Mouse (Mus musculus) heart, adult 8-10 months (tissue): ENCODE measurements around the gene 2510039O18Rik. TPM values are rescaled to one million over a fixed set of nuclear protein-coding genes. Genes with fewer than 3 reads are reported as not detected.

Experiments
- DNase-seq: peaks from one replicate; pipeline ENCODE4 v3.0.0; 2022; ENCODE audit warnings: low spot score
- total RNA-seq, 4 experiments: library from RNA; stranded (reverse); gene quantifications; 2 replicates each; pipeline ENCODE4 v1.2.4; 2022

The 2510039O18Rik gene
- total RNA-seq, 4 experiments from 2014 or later: 35.8 to 43.1 (median 39.7) TPM

DNA sequence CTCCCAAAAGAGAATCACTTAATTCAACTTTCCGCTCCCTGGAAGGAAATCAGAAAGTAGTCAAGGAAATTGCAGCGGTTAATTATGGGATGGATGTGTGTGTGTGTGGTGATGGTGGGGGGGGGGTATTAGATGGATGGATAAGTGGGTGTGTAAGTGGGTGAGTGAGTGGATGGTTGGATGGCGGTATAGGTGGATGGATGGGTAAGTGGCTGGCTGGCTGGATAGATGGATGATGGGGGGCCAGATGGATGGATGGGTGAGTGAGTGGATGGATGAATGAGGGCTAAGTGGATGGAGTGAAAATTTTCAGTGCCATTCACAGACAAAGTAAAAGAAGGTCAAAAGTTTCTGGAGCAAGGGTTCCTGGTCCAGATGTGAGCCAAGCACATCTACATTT, 3.7 kb upstream of the 2510039O18Rik start:
- DNase-seq: no peak

- DNase-seq: no peak
Measured at GRCm38 (mm10) chr4:147937486-147937885, 3.2 kb upstream of the 2510039O18Rik start.

DNA sequence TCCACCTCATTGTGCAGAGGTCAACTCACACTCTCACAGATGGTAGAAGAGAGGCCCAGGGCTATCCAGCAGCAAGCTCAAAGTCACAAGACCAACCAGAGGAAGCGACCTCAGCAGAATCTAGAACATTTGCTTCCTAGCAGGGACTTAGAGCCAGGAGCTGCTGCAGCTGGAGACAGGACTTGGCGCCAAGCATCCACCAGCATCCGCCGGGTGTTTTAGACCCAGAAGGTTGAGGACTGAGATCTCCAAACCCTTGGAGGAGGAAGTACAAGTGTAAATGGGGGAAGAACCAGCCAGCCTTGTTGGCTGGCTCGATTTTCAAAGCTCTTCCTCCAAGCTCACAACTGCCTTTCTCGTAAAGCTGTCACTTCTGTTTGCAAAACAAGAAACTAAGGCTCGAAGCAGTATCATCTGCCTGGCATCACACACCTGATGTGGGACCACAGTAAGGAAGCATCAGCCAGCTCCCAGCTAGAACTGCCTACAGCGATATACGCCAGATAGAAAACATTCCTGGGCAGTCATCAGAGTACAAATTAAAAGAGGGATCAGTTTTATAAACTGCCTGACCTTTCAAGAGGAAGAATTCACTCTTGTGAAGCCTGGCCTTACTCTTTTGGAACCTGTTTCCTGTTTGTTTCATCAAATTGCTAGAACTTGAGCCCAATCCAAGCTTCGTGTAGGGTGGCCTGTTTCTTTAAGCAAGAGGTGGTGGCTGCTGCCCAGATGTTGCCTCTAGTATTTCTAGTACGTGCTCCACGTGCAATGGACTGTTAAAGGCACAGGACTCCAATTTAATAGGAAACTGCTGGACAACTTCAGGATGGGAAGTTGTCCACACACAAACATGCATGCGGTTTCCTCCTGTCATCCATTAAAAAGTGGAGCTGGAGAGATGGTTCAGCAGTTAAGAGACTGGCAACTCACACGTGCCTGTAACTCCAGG, 2.3 kb upstream of the 2510039O18Rik start:
- peak; percentile 90 for DNase-seq

DNA sequence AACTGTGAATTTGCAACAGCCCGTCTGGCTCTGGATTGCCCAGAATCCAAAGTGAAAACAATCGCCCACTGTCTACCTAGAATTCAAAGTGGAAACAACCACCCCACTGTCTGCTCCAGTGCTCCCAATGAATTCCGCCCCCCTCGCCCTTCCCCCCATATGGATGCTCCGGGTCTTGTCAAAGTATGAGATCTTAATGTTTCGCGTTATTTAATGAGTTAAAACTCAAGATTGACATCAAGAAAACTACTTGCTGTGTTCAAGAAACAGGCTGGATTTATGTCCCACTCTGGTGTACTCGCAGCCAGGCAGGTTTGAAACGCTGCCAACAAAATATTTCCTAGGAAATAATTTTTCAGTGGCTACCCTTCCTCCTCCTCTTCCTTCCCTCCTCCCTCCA, 584 bp upstream of the 2510039O18Rik start:
- no peak for DNase-seq

DNA sequence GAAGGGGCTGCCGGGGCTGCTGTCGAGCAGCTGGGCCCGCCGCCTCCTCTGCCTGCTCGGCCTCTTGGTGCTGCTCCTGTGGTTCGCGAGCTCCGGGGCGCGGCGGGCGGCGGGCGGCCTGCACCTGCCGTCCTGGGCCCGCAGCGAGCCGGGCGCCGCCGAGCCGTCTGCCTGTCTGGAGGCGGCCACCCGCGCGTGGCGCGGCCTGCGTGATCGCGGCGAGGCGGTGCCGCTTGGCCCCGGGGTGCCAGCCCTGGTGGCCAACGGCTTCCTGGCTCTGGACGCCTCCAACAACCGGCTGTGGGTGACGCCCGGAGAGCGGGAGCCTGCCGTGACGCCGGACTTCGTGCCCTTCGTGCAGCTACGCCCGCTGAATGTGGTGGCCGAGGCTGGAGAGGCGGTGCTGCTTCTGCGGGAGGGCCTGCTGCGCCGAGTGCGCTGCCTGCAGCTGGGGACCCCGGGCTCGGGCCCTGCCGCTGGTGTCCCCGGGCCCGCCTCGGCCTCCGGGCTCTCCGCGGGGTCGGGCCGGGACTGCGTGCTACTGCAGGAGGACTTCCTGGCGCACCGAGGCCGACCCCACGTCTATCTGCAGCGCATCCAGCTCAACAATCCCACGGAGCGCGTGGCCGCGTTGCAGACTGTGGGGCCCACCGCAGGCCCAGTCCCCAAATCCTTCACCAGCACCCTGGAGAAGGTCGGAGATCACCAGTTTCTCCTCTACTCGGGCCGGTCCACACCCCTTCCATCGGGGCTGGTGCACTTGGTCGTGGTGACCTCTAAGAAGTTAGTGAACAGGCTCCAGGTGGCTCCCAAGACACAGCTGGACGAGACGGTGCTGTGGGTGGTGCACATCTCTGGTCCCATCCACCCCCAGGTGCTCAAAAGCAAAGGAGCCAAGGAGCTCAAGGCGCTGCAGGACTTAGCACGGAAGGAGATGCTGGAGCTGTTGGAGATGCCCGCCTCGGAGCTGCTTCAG, 638 bp downstream of the 2510039O18Rik start:
- DNase-seq: no peak

GRCm38 (mm10) chr4:147943005-147943404, 2.3 kb downstream of the 2510039O18Rik start:
- DNase-seq: no peak

- DNase-seq: no peak
Measured at GRCm38 (mm10) chr4:147947511-147947910, 6.8 kb downstream of the 2510039O18Rik start.

DNA sequence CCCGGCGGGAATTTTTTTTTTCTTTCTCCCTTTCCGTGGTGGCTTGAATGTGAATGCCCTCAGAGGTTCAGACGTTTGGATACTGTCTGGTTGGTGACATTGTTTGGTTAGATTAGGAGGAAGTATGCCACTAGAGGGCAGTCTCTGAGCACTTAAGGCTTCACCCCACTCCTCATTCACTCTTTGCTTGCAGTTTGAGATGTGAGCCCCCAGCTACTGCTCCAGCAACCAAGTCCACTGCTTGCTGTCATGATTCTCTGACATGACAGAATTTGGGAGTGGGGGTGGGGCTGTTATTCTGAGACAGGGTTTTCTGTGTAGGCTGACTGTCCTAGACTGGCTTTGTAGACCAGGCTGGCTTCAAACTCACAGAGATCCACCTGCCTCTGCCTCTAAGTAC, 12.9 kb downstream of the 2510039O18Rik start:
- no peak for DNase-seq

DNA sequence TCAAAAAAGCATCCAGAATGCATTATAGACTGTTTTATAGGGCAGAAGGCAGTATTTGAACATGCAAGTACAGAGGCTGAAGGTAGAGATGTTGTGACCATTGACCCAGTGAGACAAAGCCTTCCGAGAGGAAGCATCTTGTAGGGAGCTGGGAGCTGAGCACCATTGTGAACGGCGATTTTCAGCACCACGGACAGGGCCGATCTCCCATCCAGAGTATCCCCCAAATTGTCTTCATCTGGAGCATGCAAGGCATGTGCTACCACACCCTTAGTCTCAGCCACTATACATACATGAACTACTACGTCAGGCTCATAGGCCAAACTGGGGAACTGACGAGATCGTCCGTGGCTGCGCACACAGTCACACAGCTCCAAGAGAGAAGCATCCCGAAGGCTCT, 16.4 kb downstream of the 2510039O18Rik start:
- no peak for DNase-seq

- DNase-seq: no peak
Measured at GRCm38 (mm10) chr4:147959881-147960831, 19.5 kb downstream of the 2510039O18Rik start.

DNA sequence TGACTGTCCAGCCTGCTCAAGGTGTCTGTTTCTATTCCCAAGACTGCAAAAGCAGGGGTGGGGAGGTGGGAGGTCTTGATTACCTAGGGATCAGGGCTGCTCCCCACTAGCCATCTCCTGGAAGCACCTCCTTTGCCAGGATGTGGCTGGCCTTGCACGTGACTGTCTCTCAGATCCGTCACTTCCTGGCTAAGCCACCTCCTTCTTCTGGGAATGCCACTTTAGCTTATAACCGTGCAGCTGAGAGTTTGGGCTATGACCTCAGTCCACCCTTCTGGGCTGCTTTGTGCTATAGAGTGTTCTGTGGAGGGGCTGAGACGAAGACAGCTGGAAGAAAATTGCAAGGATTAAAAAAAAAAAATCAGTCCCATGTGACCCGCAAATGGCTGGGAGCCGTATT, 22.1 kb downstream of the 2510039O18Rik start:
- no peak for DNase-seq

DNA sequence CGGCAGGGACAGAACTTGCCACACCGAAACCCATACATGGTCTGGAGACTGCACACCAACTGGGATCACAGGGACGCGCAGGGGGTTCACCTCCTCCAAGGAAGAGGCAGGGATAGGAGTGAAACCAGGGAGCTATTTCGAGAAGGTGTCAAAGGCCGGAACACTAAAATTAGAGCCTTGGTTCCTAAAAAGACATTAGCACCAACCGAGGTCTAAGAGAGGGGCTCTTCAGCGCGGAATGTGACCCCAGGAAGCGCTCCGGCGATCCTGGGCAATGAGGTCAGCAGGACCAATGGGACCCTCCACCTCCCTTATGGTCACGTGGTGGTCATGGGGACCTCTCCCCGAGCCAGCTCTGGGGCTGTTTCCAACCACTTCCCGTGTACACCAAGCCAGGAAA, 22.9 kb downstream of the 2510039O18Rik start:
- peak; percentile 62 for DNase-seq

DNA sequence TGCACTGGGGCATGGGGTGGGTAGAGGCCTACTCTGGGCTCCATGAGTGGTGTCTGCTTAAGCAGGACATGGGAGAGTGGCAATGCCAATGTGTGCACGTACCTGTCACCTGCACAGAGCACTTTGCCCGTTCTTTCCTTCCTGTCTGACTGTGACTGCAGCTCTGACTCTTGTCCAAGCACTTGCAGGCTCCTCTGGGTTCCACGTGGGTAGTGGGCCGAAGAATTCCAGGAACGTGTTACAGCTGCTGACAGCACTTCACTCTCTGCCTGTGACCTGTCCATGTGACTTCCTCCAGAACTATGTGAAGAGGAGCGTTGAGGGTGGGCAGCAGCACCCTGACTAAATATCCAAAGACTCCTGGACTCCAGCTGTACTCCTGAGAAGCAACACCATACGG, 25.0 kb downstream of the 2510039O18Rik start:
- DNase-seq: no peak

DNA sequence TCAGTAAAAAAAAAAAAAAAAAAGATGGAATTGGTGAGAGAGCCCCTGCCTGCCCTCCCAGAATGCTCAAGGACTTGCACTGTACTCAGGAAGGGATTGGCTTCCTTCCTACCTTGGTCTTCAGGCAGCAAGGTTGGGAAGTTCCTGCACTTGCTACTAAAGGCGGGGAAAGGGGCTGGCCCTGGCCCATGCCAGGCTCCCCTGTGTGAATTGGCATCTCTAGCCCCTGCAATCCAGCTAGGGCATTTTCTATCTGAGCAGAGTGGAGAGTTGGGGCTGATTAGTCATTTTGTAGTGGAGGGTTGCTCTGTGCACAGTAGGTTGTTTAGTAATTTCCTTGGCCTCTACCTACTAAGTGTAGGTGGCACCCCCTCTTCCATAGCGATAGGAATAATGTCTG, 28.1 kb downstream of the 2510039O18Rik start:
- DNase-seq: no peak

GRCm38 (mm10) chr4:147969337-147969736, 28.6 kb downstream of the 2510039O18Rik start:
- DNase-seq: no peak

- no peak for DNase-seq
Measured at GRCm38 (mm10) chr4:147976237-147976636, 35.5 kb downstream of the 2510039O18Rik start.

- no peak for DNase-seq
Measured at GRCm38 (mm10) chr4:147977726-147978125, 37.0 kb downstream of the 2510039O18Rik start.

DNA sequence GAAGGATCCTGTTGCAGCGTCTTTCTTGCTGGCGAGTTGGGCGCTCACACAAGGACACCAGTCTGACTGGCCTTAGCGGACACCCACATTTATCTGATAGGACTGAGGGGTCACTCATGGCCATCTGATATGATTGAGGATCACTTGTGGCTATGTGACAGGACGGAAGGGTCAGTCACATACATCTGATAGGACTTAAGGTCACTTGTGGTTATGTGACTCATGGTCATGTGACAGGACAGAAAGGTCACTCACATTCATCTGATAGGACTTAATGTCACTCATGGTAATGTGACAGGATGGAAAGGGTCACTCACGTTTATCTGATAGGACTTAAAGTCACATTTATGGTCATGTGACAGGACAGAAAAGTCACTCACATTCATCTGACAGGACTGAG, 37.7 kb downstream of the 2510039O18Rik start:
- no peak for DNase-seq

DNA sequence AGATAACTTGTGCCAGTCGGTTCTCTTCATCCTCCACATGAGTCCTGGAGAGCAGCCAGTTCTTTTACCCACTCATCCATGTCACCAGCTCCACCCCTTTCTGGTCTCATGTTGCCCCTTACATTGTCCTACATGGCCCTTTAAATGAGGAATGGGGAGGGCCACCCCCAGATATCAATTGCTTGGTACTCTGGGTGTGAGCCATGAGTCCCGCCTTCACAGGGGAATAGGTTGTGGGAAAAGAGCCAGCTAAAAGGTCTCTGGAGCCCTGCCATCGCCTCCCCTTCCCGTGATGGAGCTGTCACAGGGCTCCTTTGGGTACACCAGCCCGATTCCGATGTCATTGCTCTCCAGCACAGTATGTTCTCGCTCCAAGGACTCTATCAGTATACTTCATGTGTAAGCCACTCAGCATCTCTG, 38.8 kb downstream of the 2510039O18Rik start:
- DNase-seq: no peak

GRCm38 (mm10) chr4:147985205-147986132, 44.8 kb downstream of the 2510039O18Rik start, which contains the start of gene Nppb:
Gene Nppb, plus strand, starts transcription at chr4:147985788.
- peak; percentile 38 for DNase-seq
